Mouse (Mus musculus) gastrocnemius, adult 2 months (tissue): ENCODE measurements around the gene Ccna1. TPM values are rescaled to one million over a fixed set of nuclear protein-coding genes. Genes with fewer than 3 reads are reported as not detected.

ENCODE experiments used
- DNase-seq: peaks from one replicate; pipeline ENCODE4 v3.0.0; 2022
- H3K27ac ChIP-seq: fragments of 200-600 bp; 2 replicates; pipeline ENCODE4 v1.8.1; 2022; ENCODE audit warnings: mild to moderate bottlenecking
- H3K4me3 ChIP-seq: fragments of 200-600 bp; 2 replicates; pipeline ENCODE4 v1.8.1; 2022; ENCODE audit warnings: mild to moderate bottlenecking, moderate library complexity
- CTCF ChIP-seq: fragments of 200-600 bp; IDR thresholded peaks from 2 replicates; pipeline ENCODE4 v1.8.1; 2022; ENCODE audit warnings: antibody characterized with exemption, mild to moderate bottlenecking, moderate library complexity
- intact Hi-C: fragments of 180-260 bp; cut with DNase I; formaldehyde crosslinking; loops from one replicate; pipeline ENCODE4 v1.15.1; 2025
- total RNA-seq, 2 experiments: library from RNA; stranded (reverse); gene quantifications; 2 replicates each; pipeline ENCODE4 v1.2.3; 2021

Ccna1 gene
- total RNA-seq, 2 experiments from 2014 or later: not detected

- TF ChIP-seq CTCF: no peak
- intact Hi-C loops: no loop called here
- Histone ChIP-seq H3K27ac (no peak overlapping the region), H3K4me3 (no peak overlapping the region)
- no peak for DNase-seq
Measured at GRCm38 (mm10) chr3:55056376-55056775, 1.1 kb upstream of the Ccna1 start.

DNA sequence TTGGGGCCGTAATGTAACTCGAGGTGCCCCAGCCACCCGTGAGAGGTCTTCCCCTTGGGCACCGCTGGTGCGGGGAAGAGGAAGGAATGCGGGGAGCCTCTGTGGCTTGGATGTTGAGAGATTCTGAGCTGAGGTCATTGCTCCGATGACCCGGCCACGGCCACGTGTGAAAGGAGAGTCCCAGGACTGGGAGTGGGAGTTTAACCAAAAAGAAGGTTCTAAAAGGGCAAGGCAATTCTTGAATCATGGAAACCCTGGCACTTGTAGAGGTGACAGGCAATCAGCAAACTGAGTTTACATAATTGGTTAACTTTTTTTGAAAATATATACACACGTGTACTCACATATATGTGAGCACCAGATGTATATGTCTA is 433 bp upstream of the Ccna1 start:
- no peak for TF ChIP-seq CTCF
- H3K4me3 ChIP-seq: peak overlapping the region; percentile 74
- intact Hi-C loops: no loop called here
- no peak for DNase-seq
- H3K27ac ChIP-seq: no peak overlapping the region

DNA sequence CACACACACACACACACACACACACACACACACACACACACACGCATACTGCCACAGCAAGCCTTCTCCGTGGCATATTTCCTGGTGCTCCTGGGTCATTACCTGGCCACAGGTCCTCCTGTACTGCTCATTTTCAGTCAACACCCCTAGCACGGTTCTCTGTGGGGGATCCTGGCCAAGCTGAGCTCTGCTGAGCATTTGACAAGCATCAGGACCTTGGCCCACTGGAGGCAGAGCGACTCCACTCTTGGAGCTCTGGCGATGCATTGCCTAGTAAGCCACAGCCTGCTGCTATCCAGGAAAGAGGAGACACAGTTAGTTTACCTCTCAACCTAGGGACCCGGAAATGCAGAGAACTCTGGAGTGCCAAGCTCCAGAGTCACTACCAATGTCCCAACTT is 1.1 kb downstream of the Ccna1 start:
- DNase-seq: no peak
- intact Hi-C loops: no loop called here
- no peak overlapping the region for H3K27ac ChIP-seq
- H3K4me3 ChIP-seq: no peak overlapping the region
- TF ChIP-seq CTCF: no peak

DNA sequence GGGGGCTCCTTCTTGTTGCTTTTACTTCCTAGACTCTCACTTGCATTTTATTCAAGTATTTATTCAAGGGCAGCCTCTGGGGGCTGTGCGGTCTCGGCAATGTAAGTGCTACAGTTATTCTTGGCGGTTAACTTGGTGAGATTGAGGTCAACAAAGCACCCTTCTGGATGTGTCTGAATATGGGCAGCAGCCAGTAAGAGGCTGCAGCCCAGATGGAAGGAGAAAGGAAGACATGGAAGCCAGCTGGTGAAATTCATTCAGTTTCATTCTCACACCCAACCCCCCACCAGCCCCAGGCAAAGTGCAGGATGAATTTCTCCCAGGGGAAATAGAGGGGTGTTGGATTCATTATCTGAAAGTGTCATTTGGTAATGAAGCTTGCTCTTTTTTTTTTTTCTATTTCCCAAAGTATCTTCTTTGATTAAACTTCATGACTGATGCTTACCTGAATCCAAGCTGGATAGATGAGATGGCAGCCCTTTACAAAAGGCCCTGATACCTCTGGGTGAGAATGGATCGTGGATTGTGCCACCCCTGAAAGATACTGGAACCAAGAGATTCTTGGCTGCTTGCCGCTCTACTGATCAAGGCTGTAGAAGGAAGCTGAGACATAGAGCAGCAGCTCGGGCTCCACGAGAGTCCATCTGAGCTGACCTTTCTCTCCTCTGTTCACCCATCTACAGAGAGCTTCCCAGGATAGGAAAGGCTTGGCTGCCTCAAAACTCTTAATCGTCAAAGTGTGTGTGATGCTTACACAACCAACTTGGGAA is 10.5 kb downstream of the Ccna1 start:
- intact Hi-C loops: no loop called here
- TF ChIP-seq CTCF: no peak

DNA sequence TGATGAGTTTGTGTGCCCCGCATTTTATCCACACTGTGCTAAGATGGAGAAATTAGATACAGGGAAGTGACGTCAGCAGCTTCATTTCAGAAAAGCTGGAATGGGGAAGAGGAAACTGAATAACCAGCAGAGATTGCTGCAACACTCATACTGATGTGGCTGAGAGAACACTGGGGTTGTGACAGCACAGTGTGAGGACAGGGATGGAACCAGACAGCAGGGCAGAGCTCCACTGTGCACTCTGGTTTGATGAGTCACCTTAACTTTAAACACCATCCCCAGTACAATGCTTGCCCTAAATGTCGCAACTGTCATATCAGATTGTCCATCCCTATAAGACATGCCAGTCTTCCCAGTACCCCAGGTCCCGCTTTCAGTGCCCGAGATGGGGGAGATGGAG is 17.7 kb downstream of the Ccna1 start:
- Histone ChIP-seq H3K27ac (no peak overlapping the region), H3K4me3 (no peak overlapping the region)
- intact Hi-C loops: no loop called here
- TF ChIP-seq CTCF: no peak
- no peak for DNase-seq

More for the DNA sequence above, 10.5 kb downstream of the Ccna1 start:
- Histone ChIP-seq H3K4me3 (no peak overlapping the region), H3K27ac (no peak overlapping the region)
- peak; percentile 17 for DNase-seq

DNA sequence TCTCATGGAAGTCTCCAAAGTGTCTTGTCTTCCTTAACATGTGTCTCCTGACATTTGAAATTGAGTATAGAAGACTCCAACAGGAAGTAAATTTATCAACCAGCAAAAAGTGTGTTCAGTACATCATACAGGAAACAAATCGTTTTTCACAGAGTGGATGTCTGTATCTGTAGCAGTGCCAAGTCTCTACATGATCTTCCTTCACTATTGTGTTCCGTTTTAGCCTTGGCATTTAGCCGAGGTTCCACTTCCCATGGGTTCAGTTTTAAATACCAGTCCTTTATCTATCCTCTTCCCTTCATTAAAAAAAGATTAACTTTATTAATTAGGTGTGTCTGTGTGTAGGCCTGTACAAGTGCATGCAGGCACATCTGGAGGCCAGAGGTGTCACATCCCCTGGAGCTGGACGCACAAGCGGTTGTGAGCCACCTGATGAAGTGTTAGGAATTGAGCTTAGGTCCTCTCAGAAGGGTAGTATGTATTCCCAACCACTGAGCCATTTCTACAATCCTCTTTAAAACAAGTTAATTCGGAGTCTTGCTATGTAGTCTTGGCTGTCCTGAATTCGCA is 27.9 kb downstream of the Ccna1 start:
- no peak for DNase-seq
- Histone ChIP-seq H3K27ac (no peak overlapping the region), H3K4me3 (no peak overlapping the region)
- no peak for TF ChIP-seq CTCF
- intact Hi-C loops: no loop called here

DNA sequence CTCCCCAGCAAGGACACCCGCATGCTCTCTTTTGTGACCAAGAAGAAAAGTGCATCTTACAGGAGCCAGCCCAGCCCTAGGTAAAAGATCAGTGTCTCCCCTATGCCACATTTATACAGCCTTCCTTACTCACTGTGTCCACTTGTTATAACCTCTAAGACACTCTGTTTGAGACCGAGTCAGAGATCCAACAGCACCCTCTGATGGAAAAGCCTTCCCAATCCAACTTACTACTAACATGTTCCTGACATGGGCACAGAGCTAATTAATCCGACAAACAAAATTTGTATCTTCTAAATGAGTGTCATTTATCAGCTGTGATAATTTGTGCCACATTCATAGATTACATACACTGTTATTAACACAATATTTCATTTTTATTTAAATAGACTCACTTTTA is 29.8 kb downstream of the Ccna1 start:
- intact Hi-C loops: no loop called here
- Histone ChIP-seq H3K4me3 (no peak overlapping the region), H3K27ac (no peak overlapping the region)
- DNase-seq: no peak
- no peak for TF ChIP-seq CTCF

GRCm38 (mm10) chr3:55023347-55023746 is 32.0 kb downstream of the Ccna1 start:
- peak; percentile 14; the same call in 1 of the 2 replicates for TF ChIP-seq CTCF
- Histone ChIP-seq H3K27ac (no peak overlapping the region), H3K4me3 (no peak overlapping the region)
- no peak for DNase-seq
- intact Hi-C loops: no loop called here

DNA sequence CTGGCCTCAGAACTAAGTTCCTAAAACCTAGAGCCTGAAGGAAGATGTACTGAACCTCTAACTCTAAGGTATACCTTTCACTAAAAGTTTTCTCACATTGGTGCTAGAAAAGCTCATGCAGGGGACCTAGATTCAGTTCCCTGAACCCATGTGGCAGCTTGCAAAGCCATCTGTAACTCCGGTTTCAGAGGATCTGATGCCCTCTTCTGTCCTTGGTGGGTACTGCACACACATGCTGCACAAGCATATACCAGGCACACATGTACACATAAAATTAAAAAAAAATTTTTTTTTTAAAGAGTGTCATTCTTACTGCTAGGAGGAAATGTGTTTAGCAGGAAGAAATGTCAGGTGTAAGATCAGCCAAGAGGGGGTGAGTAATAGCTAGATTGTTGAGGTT is 33.1 kb downstream of the Ccna1 start:
- no peak for DNase-seq
- intact Hi-C loops: no loop called here
- no peak overlapping the region for H3K27ac ChIP-seq
- no peak for TF ChIP-seq CTCF
- no peak overlapping the region for H3K4me3 ChIP-seq

DNA sequence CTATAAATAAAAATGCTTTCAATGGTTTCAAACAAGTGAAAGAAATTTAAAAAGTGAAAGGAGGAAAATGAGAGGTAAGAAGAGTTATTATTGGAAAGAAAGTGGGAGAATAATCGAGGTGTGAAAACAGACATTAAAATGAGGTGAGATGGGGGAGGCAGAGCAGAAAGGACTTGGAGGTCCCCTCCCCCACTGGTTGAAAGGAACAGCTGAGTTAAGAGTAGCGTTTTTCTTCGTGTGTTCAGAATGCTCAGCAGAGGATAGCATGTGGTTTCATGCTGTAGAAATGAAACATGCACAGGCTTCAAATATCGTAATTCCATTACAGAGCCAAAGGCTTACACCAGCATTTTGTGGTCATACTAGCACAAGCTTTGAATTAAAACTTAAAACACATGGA is 42.8 kb downstream of the Ccna1 start:
- DNase-seq: no peak
- no peak for TF ChIP-seq CTCF
- intact Hi-C loops: no loop called here
- no peak overlapping the region for H3K27ac ChIP-seq
- H3K4me3 ChIP-seq: no peak overlapping the region

- no peak overlapping the region for H3K4me3 ChIP-seq
- H3K27ac ChIP-seq: no peak overlapping the region
- DNase-seq: no peak
- intact Hi-C loops: no loop called here
- no peak for TF ChIP-seq CTCF
Measured at GRCm38 (mm10) chr3:55011681-55012080, 43.6 kb downstream of the Ccna1 start.

GRCm38 (mm10) chr3:55008965-55009741 is 46.1 kb downstream of the Ccna1 start:
- no peak overlapping the region for H3K4me3 ChIP-seq
- H3K27ac ChIP-seq: no peak overlapping the region
- TF ChIP-seq CTCF: no peak
- no peak for DNase-seq
- intact Hi-C loops: no loop called here

GRCm38 (mm10) chr3:55004036-55004435 is 51.3 kb downstream of the Ccna1 start:
- intact Hi-C loops: no loop called here
- Histone ChIP-seq H3K27ac (no peak overlapping the region), H3K4me3 (no peak overlapping the region)
- no peak for DNase-seq
- TF ChIP-seq CTCF: no peak
